Mouse (Mus musculus): ENCODE measurements around the gene Lin7a.

Lin7a gene

GRCm38 (mm10) chr10:107250346-107251210 lies 20.9 kb upstream of the Lin7a start:
- DNase-seq (ENCODE audit: low read depth in 1 of 2, low spot score in 2 of 2) = no peak

- DNase-seq (ENCODE audit: low read depth in 1 of 2, low spot score in 2 of 2) = no peak
These were observed 20.2 kb upstream of the Lin7a start for GRCm38 (mm10) chr10:107251271-107251670.

- no peak for DNase-seq (ENCODE audit: low read depth in 1 of 2, low spot score in 2 of 2)
These were observed 19.5 kb upstream of the Lin7a start for GRCm38 (mm10) chr10:107251801-107252502.

GRCm38 (mm10) chr10:107252503-107252815 lies 19.0 kb upstream of the Lin7a start:
- no peak for DNase-seq (ENCODE audit: low read depth in 1 of 2, low spot score in 2 of 2)

GRCm38 (mm10) chr10:107253191-107253965 lies 18.1 kb upstream of the Lin7a start:
- no peak for DNase-seq (ENCODE audit: low read depth in 1 of 2, low spot score in 2 of 2)

GRCm38 (mm10) chr10:107254656-107255055 lies 16.8 kb upstream of the Lin7a start:
- DNase-seq (ENCODE audit: low read depth in 1 of 2, low spot score in 2 of 2) = no peak

- DNase-seq (ENCODE audit: low read depth in 1 of 2, low spot score in 2 of 2) = no peak
These were observed 16.0 kb upstream of the Lin7a start for GRCm38 (mm10) chr10:107255351-107256050.

- DNase-seq (ENCODE audit: low read depth in 1 of 2, low spot score in 2 of 2) = no peak
These were observed 15.0 kb upstream of the Lin7a start for GRCm38 (mm10) chr10:107256451-107256960.

- DNase-seq (ENCODE audit: low read depth in 1 of 2, low spot score in 2 of 2) = no peak
These were observed 11.1 kb upstream of the Lin7a start for GRCm38 (mm10) chr10:107260428-107260827.

GRCm38 (mm10) chr10:107272131-107272803 lies 781 bp downstream of the Lin7a start:
- DNase-seq (ENCODE audit: low read depth in 1 of 2, low spot score in 2 of 2) = no peak

- no peak for DNase-seq (ENCODE audit: low read depth in 1 of 2, low spot score in 2 of 2)
These were observed 1.3 kb downstream of the Lin7a start for GRCm38 (mm10) chr10:107272804-107273145.

- no peak for DNase-seq (ENCODE audit: low read depth in 1 of 2, low spot score in 2 of 2)
These were observed 2.4 kb downstream of the Lin7a start for GRCm38 (mm10) chr10:107273848-107274247.

- no peak for DNase-seq (ENCODE audit: low read depth in 1 of 2, low spot score in 2 of 2)
These were observed 3.3 kb downstream of the Lin7a start for GRCm38 (mm10) chr10:107274785-107275184.

- DNase-seq (ENCODE audit: low read depth in 1 of 2, low spot score in 2 of 2) = no peak
These were observed 5.2 kb downstream of the Lin7a start for GRCm38 (mm10) chr10:107276647-107277046.

GRCm38 (mm10) chr10:107293934-107294664 lies 22.6 kb downstream of the Lin7a start:
- DNase-seq (ENCODE audit: low read depth in 1 of 2, low spot score in 2 of 2) = no peak

GRCm38 (mm10) chr10:107300587-107301248 lies 29.2 kb downstream of the Lin7a start:
- no peak for DNase-seq (ENCODE audit: low read depth in 1 of 2, low spot score in 2 of 2)

GRCm38 (mm10) chr10:107310964-107311490 lies 39.5 kb downstream of the Lin7a start:
- no peak for DNase-seq (ENCODE audit: low read depth in 1 of 2, low spot score in 2 of 2)

GRCm38 (mm10) chr10:107312609-107313008 lies 41.1 kb downstream of the Lin7a start:
- DNase-seq (ENCODE audit: low read depth in 1 of 2, low spot score in 2 of 2) = no peak

- no peak for DNase-seq (ENCODE audit: low read depth in 1 of 2, low spot score in 2 of 2)
These were observed 41.9 kb downstream of the Lin7a start for GRCm38 (mm10) chr10:107313395-107313794.

All from monocyte, adult 2 months (primary cell).